Mouse (Mus musculus): ENCODE data around the gene Gm42791.

Gm42791 gene

DNA sequence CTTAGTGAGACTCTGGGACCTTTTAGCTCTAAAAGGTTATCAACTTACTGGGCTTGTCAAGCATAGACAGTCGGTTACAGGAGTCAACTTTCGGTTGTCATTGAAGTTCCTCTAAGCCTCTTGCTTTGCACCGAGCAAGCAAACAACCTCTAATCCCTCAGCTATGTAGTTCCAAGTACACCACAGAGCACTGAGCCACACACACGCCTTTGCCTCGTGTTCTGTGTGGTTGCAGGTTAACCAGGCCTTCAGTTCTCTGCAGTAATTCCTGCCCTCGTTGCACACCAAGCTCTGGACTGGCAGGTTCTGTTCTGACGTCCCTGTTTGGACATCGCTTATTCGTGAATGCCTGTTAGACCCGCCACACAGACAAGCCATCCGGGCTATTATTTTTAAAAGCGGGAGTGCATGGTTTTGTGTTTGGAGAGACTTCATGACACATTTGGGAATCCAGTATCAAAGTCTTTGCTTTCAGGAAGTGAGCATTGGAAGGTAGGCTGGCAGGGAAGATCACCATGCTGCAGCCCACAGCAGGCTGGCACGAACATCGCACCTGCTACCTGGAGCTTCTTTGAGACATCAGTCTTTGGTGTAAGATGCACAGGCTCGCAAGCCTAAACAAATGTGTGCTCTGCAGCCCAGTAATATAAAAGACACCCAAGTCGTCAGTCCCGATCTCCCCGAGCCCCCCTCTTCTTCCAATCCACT is 16.3 kb downstream of the Gm42791 start:
- DNase-seq (ENCODE audit: low spot score in 2 of 2), result peak; percentile 56 to 62

DNA sequence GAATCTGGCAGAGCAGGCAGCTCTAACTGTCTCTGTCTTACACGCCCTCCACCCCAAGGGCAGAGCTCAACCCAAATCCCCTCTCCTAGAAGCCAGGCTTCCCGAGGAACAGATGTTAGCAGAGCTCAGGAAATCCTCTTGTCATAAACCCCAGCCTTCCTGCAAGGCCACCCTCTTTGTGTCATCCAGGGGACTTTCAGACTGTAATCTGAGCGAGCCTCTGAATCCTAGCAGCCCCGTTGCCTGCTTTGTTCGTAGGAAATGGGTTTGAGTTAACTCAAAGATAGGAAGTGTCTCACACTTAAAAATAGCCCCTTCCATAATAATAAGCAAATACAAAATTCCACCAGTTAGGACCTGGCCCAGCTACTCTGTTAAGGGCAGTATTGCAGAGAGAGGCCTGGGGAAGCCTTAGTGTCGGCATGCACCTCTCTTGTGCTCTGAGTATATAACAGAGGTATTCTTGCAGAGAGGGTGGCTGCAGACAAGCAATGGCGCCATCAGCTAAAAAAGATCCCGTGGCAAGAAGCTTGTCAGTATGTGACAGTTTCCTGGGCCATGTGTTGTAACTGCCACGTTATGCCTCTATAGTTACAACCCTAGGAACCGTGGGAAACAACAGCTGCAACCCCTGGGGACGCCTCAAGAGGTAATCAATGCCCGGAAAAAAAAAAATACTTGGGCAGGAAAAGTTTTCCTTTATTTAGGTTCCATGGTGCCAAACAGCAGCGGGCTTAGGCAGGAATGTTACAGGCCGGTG is 17.1 kb downstream of the Gm42791 start:
- peak; percentile 33 to 51 for DNase-seq (ENCODE audit: low spot score in 2 of 2)

DNA sequence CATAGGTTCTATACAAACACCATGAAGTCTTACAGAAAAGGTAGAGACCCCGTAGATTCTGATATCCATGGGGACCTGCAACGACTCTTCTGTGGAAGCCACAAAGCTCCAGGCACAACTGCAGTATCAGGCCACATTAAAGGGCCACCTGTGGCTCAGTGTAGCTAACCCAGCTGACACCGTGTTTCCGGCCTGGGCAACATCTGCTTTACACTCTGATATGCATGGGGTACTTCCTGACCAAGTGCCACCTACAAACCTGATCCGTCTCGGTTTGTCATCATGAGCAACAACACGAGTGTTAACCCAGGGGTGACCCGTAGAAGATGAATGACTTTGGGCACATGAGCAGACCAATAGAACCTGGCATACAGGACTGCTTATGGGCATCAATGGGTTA is 18.1 kb downstream of the Gm42791 start:
- peak; percentile 85 to 86 for DNase-seq (ENCODE audit: low spot score in 2 of 2)

GRCm38 (mm10) chr5:148975035-148975434 is 19.9 kb downstream of the Gm42791 start:
- no peak for DNase-seq (ENCODE audit: low spot score in 2 of 2)

GRCm38 (mm10) chr5:148973019-148973668 is 21.8 kb downstream of the Gm42791 start:
- DNase-seq (ENCODE audit: low spot score in 2 of 2), result no peak

- DNase-seq (ENCODE audit: low spot score in 2 of 2), result no peak
These were observed 22.8 kb downstream of the Gm42791 start for GRCm38 (mm10) chr5:148972167-148972566.

DNA sequence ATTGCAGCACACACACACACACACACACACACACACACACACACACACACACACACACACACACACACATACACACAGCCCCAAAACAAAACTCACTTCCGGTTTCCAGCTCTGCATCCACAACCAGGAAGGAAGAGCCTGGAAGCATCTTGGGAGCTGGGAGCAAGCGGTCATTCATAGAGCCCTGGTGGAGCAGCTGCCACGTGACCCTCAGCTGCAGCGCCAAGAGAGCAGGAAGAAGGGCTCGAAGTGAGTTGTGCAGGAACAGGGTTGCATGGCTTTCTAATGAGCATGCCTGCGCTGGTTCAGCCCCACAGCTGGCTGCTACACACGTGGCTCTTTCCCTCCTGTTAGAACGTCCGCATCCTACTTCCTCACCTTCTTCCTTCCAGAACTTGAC is 25.3 kb downstream of the Gm42791 start:
- DNase-seq (ENCODE audit: low spot score in 2 of 2), result no peak

GRCm38 (mm10) chr5:148968958-148969576 is 25.9 kb downstream of the Gm42791 start:
- no peak for DNase-seq (ENCODE audit: low spot score in 2 of 2)

DNA sequence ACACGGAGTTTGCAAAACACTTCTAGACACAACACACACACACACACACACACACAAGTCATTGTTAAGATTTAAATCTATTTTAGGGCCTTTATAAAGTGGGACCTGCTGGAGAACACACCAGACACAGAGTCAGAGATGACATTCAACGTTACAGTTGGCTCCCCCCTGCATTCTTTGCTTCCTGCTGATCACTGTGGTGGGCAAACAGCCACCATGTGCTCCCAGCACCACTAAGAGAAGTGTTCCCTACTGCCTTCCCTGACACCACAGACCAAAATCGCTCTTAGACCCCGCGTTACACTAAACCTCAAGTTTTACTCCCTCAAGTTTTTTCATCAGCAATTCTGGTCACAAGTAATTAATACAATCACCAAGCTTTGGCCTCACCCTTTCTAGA is 26.8 kb downstream of the Gm42791 start:
- DNase-seq (ENCODE audit: low spot score in 2 of 2), result no peak

GRCm38 (mm10) chr5:148966395-148966794 is 28.6 kb downstream of the Gm42791 start:
- no peak for DNase-seq (ENCODE audit: low spot score in 2 of 2)

DNA sequence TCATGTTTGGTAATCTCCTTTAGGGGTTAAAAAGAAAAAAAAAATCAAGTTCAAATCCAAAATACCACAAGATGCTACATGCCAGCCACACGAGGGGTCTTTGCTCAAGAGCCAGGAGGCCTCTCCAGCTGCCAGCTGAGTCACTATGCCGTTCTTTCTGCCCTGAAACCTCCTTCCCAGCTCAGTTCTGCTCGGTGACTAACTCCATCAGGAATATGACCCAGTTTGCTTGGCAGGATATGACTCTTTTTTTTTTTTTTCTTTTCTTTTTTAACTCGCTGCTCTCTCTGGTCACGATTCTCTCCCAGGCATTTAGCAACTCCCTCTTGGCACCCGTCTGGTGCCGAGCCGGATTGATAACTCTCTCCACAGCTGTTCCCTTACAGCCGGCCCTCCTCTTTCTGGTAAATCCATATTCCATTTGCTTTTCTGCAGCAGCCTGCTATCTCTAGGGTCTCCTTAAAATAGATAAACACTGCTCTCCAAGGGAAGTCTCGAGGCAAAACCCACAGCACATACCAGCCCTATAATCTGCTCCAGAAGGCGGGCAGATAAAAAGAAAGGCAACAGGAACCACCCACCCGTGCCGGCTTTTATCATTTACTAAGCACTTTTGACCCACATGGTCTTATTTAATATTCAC is 29.1 kb downstream of the Gm42791 start:
- DNase-seq (ENCODE audit: low spot score in 2 of 2), result peak in 1 of 2 experiments; percentile 41

DNA sequence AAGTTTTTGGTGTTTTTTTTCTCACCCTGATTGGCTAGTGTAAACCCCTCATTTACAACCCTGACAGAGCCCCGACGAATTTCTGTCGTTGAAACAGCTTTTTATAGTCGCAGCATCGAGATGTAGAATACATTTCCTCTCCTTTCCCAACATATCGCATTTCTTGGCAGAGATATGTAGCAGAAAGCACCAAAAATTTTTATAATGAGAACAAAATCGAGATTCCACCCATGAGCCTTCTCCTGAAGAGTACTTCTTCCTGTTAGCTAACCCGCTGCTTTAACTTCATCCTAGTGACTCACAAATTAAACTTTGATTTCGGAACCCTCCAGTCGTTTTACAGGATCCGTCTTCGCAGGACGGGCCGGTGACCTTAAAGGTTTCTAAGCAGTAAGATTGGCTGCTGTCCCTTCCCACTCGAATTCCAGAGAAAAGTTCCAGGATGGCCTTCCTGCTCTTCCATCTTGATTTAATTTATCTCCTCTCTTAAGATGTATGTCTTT is 29.8 kb downstream of the Gm42791 start:
- no peak for DNase-seq (ENCODE audit: low spot score in 2 of 2)

- no peak for DNase-seq (ENCODE audit: low spot score in 2 of 2)
These were observed 30.7 kb downstream of the Gm42791 start for GRCm38 (mm10) chr5:148964251-148964650.

DNA sequence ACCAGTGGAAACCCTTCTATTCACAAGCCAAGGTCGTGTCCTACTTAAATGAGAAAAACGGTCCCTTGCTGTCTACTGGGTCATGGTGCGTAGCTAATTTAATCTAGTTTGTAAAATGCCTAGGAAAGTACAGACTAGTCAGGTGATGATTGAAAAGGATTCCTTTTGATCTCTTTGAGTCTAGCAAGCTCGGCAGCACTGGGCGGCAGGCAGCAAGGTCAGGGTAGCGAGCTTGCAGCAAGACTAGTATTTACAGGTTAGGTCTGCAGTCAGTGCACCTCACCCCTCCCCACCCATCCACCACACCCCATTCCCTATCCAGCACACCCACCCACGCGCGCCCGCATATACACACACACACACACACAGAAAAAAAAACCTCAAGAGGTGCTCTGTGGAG is 34.7 kb downstream of the Gm42791 start:
- no peak for DNase-seq (ENCODE audit: low spot score in 2 of 2)

DNA sequence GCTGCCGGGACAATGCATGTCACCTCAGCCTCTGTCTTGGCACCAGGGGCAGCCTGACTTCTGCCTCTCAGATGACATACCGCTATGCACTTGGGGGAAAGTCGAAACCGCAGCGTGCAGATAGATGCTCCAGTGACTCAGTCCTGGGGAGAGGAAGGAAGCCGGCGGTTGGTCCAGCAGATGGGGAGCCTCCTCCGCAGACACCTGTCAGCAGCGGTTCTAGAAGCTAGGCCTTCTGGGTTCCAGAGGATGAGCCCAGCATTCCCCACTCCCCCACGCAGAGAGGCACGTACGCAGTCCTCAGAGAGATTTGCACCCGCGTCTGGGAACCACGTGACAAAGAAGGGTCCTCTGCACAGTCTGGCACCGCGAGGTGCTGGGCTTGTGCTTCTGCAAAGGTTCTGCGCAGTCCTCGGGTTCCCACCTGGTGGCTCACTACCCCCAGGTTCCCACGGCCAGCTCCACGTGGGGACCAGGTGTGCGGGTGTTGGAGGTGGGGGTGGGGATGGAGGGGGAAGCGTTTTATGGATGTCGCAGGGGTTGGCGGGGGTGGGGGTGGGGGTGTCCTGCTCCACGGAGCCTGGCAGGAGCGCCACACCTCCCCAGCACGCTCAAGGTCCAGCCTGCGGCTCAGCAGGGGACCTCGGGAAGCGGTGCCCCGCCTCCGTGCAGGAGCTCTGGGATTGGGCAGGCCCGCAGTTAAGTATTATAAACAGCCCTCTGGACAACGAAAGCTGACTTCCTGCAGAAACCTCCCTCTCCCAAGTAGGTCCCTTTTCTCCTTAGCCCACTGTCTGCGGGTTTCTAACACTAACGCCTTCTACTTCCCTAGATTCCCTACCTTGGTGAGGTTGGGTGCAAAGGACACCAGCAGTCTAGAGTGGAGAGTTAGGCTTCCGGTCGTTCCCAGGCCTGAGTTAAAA is 35.6 kb downstream of the Gm42791 start:
- DNase-seq (ENCODE audit: low spot score in 2 of 2), result peak; percentile 85 to 87

GRCm38 (mm10) chr5:148958355-148958754 is 36.6 kb downstream of the Gm42791 start:
- DNase-seq (ENCODE audit: low spot score in 2 of 2), result peak; percentile 34 to 51

DNA sequence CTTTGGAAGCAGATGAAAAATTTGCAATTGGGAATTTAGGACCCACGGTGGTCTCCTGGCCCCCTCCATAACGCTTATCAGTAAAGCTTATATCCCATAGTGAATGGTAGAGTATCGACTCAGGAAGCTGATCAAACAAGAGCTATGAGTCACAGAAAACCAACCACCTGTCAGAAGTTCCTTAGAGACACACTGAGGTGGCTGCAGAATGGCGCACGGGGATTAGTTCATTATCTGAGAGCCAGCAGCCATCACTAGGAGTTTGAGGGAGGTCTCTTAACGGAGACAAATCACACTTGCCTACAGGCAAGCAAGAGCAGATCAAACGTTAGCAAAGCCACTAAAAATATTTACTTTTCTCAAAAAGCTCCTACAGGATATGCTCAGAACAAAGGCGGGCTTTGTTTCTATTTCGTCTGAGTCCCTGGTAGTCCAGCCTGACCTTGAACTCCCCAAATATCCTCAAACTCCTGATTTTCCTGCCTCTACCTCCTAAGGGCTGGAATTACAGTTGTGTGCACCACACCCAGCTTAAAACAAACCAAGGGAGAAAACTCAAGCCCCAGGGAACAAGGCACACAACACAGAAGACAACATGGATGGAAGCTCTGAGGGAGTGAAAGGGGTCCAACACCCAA is 37.9 kb downstream of the Gm42791 start:
- DNase-seq (ENCODE audit: low spot score in 2 of 2), result no peak

DNA sequence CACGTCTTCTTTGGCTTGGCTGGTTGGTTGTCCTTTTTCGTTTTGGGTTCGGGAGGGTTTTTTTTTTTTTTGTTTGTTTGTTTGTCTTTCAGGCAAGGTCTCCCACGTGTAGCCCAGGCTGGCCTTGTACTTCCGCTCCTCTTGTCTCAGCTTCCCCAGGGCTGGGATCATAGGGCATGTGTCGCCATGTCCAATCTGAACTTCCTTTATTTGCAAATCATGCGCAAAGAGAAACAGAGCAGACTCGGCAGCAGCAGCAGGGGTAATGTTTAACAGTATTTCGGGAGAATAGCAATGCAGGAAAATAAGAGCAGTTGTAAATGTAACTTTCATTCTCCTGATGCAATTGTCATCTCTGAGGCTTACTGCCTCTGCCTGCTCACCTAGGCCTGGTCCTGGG is 38.9 kb downstream of the Gm42791 start:
- no peak for DNase-seq (ENCODE audit: low spot score in 2 of 2)

- no peak for DNase-seq (ENCODE audit: low spot score in 2 of 2)
These were observed 39.4 kb downstream of the Gm42791 start for GRCm38 (mm10) chr5:148955575-148955974.
